Mouse (Mus musculus): ENCODE measurements around the gene L1td1.
"Not testable (repeated sequence)": the region's sequence is repeated elsewhere in the genome, so short reads cannot be mapped to it uniquely, and the experiment has no call there.

Gene L1td1

GRCm38 (mm10) chr4:98726590-98727237 lies at the start of gene L1td1:
Gene L1td1, plus strand, starts transcription at chr4:98726734.
- DNase-seq (ENCODE audit: low read depth in 1 of 2, low spot score in 2 of 2): no peak

DNA sequence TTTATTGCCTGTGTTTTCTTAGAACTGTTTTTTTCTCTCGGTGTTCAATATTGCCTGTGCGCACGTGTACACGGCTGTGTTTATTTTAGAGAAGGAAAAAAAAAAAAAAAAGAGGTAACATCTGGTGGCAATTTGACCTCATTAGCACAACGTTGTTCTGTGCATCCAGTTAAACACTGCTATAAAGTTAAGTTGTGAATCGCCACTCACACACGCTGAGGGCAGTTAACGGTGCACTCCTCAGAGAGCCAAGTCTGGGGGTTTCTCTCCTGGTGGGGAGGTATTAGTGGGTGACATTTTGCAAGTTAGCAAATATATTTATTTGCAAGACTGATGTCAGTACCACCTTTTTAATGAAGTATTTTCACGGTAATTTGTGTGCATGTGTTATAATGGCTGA lies 49.0 kb upstream of the L1td1 start:
- DNase-seq (ENCODE audit: low read depth in 1 of 2, low spot score in 2 of 2): no peak

- DNase-seq (ENCODE audit: low read depth in 1 of 2, low spot score in 2 of 2): no peak
Observed at GRCm38 (mm10) chr4:98686678-98687267, 39.8 kb upstream of the L1td1 start.

GRCm38 (mm10) chr4:98688116-98688515 lies 38.4 kb upstream of the L1td1 start:
- DNase-seq (ENCODE audit: low read depth in 1 of 2, low spot score in 2 of 2): no peak

GRCm38 (mm10) chr4:98688520-98688919 lies 38.0 kb upstream of the L1td1 start:
- DNase-seq (ENCODE audit: low read depth in 1 of 2, low spot score in 2 of 2): no peak

DNA sequence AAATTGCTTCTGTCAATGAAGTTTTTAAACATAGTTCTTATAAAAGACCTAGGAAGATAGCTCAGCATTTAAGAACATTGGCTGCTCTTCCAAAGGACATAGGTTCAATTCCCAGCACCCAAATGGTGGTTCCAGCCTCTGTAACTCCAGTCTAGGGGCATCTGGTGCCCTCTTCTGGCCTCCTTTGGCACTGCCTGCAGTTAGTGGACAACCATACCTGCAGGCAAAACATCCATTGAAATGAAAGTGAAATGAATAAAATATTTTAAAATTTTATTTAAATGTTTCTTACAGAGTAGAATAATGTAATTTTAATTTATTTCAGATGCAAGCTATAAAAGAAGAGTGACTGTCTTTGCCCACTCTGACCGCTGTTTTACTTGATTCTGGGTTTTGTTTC lies 36.5 kb upstream of the L1td1 start:
- DNase-seq (ENCODE audit: low read depth in 1 of 2, low spot score in 2 of 2): no peak

DNA sequence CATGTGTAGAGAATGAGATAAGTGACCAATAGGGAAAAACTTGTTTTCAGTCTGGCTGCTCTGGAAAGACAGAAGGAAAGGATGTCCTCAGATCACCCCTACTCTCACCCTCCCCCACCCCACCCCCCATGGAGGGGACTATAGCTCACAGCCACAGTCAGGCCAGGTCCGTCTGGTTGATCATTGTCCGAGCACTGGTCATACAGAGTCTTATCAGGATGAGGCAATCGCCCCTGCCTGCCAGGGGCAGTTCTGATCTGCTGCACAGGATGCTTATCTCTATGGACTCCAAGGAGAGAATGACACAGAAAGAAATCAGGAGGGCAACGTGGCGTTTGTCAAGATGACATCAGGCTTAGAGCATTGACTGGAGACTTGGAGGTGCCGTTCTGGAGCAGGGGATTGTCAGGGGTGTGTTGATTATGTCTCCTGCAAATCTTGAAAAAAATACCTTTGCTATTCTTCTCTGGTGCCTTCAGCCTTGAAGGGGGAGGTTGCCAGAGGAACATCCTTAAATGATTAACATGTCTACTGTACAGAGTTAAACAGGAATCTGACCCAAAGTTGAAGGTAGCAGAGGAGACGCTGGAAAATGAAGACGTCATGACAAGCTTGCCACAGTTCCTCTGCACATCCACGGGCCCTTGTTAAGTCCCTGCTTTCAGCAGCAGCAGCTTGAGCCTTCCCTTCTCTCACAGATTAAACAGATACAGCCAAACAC lies 32.9 kb upstream of the L1td1 start:
- no peak for DNase-seq (ENCODE audit: low read depth in 1 of 2, low spot score in 2 of 2)

DNA sequence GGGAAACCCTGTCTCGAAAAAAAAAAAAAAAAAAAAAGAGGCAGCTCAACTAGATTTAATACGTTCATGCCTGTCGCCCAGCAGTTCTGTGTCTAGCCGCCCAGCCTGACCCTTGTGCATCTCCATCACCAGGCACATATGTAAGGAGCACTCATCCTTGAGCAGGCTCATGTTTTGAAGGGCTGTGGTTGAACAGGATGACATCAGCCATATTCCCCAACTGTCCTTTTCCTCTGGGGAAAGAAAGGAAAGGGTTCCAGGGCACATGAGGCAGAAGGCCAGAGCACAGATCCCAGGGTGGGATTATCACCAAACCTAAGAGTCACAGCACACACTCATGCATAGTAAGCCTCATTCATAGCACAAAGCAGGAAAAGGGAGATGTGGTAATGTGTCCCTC lies 28.6 kb upstream of the L1td1 start:
- DNase-seq (ENCODE audit: low read depth in 1 of 2, low spot score in 2 of 2): no peak

DNA sequence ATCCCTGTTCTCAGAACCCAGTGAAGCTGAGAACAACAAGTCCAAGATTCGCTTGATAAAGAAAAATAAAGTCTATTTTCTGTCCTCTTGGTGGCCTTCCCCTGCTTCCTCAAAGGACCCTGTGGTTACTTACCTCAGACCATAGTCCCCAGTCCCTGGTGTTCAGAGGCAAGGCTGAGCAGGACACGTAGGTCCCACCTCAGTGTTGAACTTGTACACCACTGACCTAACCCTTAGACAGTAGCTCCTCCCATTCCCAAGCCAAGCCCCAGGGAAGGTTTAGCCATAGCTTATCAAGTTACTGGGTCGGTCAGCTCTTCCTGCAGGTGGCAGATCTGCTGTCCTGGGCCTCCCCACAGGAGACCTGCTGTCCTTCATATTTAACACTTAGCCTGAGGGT lies 27.6 kb upstream of the L1td1 start:
- no peak for DNase-seq (ENCODE audit: low read depth in 1 of 2, low spot score in 2 of 2)

- DNase-seq (ENCODE audit: low read depth in 1 of 2, low spot score in 2 of 2): no peak
Observed at GRCm38 (mm10) chr4:98700156-98700555, 26.4 kb upstream of the L1td1 start.

DNA sequence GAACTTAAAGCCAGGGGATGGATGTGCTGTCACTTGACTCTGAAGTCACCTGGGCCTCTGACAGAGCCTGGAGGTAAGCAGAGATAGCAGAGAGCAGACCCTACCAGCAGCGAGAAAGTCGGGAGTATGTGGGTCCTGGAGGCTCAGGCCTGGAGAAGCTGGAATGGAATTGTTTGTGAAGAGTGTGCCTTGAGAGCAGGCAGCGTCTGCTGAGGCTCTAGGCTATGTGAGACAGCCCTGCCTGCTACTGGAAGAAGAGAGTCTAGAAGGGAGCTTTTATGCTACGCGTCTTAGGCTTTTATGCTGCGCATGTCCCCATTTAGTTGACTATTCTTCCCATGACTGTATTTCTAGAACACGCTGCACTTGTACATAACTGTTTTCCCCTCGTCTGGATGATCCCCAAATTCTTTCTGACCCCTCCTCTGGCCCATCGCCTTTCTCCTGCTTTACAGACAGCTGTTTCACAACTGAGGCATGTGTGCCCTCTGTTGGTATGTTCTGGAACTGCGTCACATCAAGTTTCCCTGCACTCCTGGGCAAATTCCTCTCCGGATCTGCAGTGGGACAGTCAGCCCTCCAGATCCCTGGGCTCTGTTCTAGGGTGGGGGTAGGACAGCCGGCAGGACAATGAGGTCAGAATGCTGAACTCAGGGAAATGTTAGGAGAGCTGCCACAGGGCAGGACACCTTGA lies 24.2 kb upstream of the L1td1 start:
- DNase-seq (ENCODE audit: low read depth in 1 of 2, low spot score in 2 of 2): no peak

GRCm38 (mm10) chr4:98710891-98711290 lies 15.6 kb upstream of the L1td1 start:
- no peak for DNase-seq (ENCODE audit: low read depth in 1 of 2, low spot score in 2 of 2)

DNA sequence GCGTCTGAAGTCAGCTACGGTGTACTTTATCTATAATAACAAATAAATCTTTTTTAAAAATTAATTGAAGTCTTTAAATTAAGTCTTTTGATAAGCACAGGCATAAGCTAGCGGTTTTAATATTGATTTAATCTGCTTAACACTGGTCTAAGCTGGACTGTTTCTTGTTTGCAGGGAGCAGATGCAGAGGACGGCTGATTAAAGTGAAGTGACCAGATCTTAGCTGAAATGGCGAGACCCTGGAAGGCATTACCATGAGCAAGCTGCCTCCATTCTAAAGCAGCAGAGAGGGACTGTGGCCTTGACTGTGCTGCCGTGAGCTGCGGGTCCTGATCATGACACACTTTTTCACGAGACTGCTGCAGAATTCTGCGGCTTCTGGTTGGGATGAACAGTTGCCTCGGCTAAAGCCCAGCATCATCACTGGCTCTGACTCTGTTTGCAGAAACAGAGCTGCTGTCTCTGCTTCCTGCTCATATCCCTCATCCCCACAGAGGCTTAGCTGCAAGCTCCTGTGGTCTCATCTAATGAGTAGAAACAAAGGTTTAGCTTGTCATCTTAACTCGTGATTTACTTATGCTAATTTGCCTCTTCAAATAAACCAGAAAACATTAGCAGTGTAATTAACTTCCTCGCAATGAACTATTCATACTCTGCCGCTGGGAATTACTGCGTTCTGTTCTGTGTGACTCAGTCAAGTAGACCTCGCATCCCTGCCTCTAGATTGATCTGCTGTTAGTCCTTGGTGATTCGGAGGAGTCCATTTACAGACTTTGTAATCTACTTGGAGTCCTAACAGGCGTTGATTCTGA lies 8.6 kb upstream of the L1td1 start:
- DNase-seq (ENCODE audit: low read depth in 1 of 2, low spot score in 2 of 2): no peak

DNA sequence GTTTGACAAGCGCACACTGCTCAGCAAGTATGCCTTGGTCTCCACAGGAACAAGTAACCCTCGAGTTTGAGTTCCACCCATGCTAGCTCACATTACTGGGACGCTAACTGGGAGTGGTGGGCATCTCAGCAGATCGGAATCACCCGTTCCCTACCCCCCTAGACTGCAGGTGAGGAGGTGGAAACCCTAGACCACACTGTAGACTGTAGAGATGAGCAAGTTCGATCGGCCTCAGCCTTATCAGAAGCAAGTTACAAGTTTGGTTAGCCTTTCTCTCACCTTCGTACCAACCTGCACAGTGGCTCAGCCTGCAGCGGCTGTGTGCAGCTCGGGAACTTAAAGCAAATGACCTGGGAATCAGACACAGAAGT lies 8.0 kb upstream of the L1td1 start:
- DNase-seq (ENCODE audit: low read depth in 1 of 2, low spot score in 2 of 2): no peak

DNA sequence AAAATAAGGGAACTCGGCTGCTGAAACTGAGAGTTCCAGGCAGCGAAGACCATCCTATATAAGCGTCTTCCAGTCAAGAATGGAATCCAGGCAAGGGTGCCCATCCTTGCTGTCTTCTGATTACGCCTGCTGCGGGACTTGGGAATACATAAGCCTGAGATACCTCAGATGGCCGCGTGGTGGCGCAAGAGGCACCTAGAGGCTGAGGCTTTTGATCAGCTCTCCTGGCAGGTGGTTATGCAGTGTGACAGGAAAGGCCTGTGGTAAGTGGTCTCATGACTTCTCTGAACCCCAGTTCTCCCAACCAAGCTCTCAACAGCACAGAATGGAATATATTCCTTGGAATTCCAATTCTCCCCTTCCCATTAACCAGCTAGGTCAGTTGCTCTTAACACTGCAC lies 4.1 kb upstream of the L1td1 start:
- no peak for DNase-seq (ENCODE audit: low read depth in 1 of 2, low spot score in 2 of 2)

GRCm38 (mm10) chr4:98724682-98725081 lies 1.9 kb upstream of the L1td1 start:
- DNase-seq (ENCODE audit: low read depth in 1 of 2, low spot score in 2 of 2): not testable (repeated sequence)

DNA sequence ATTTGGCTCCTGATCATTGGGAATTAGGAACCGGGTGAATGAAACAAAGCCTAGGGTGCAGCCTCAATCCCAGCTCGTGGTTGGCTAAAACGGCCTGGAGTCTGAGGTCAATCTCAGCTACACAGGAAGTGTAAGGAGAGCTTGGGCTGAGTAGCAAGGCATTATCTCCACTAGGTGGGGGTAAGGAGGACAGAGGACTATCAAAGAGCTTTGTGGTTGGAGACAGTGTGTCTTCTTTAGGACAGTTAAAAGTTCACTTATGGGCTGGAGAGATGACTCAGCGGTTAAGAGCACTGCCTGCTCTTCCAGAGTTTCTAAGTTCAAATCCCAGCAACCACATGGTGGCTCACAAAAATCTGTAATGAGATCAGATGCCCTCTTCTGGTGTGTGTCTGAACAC lies 1.1 kb upstream of the L1td1 start:
- DNase-seq (ENCODE audit: low read depth in 1 of 2, low spot score in 2 of 2): no peak

GRCm38 (mm10) chr4:98727295-98727958 lies 893 bp downstream of the L1td1 start:
- no peak for DNase-seq (ENCODE audit: low read depth in 1 of 2, low spot score in 2 of 2)

GRCm38 (mm10) chr4:98727959-98728347 lies 1.4 kb downstream of the L1td1 start:
- no peak for DNase-seq (ENCODE audit: low read depth in 1 of 2, low spot score in 2 of 2)

DNA sequence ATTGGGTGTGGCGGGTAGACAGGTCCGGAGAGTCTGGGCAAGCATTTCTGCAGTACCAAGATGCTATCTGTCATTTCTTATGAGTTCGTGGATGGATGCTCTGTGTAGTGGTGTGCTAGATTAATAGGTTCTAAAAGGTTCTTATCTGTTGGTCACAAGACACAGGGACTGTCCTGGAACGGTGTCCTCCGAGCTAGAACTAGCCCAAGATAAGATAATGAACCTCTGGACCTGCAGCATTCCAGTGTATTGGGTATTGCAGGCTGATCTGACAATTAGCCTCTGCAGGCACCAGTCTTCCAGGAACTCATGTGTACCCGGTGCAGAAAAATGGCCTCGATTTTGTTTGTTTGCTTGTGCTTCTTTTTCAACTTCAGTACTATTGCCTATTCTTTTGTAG lies 2.2 kb downstream of the L1td1 start:
- DNase-seq (ENCODE audit: low read depth in 1 of 2, low spot score in 2 of 2): no peak

DNA sequence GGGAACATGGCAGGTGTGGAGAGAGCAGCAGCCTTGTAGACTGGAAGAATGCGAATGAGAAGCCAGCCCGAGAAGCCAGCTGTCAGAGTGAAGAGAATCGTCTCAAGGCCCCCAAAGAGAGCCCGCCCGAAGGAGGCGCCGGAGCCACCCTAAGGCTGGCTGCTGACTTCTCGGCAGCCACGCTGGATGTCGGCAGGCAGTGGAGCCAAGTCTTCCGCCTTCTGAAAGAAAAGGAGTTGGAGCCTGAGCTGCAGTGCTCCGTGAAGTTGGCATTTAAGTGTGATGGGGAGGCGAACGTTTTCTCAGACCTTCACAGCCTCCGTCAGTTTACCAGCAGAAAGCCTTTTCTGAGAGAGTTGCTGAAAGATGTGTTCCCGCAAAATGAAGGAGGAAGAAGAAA lies 7.1 kb downstream of the L1td1 start:
- DNase-seq (ENCODE audit: low read depth in 1 of 2, low spot score in 2 of 2): no peak

Measured in monocyte, adult 2 months (primary cell).